Mouse (Mus musculus): ENCODE data around the gene Galnt11. TPM values are rescaled to one million over a fixed set of nuclear protein-coding genes. Genes with fewer than 3 reads are reported as not detected.

The Galnt11 gene
- total RNA-seq, 2 experiments from 2014 or later: 43.4 to 45.0 TPM

- DNase-seq: no peak
These were observed 32.8 kb downstream of the Galnt11 start for GRCm38 (mm10) chr5:25254491-25254890.

- no peak for DNase-seq
These were observed 35.0 kb downstream of the Galnt11 start for GRCm38 (mm10) chr5:25256686-25257085.

- no peak for DNase-seq
These were observed 39.7 kb downstream of the Galnt11 start for GRCm38 (mm10) chr5:25261452-25261851.

GRCm38 (mm10) chr5:25262266-25262665 lies 40.6 kb downstream of the Galnt11 start:
- no peak for DNase-seq

- no peak for DNase-seq
These were observed 46.7 kb downstream of the Galnt11 start for GRCm38 (mm10) chr5:25268258-25268888.

GRCm38 (mm10) chr5:25275629-25276028 lies 53.9 kb downstream of the Galnt11 start:
- no peak for DNase-seq

- no peak for DNase-seq
These were observed 54.7 kb downstream of the Galnt11 start for GRCm38 (mm10) chr5:25276365-25276764.

- no peak for DNase-seq
These were observed 62.3 kb downstream of the Galnt11 start for GRCm38 (mm10) chr5:25283988-25284387.

- DNase-seq: peak; percentile 65 to 72
These were observed 75.1 kb downstream of the Galnt11 start for GRCm38 (mm10) chr5:25296830-25297229.

GRCm38 (mm10) chr5:25310226-25310625 lies 88.5 kb downstream of the Galnt11 start:
- DNase-seq: no peak

GRCm38 (mm10) chr5:25313881-25314280 lies 92.2 kb downstream of the Galnt11 start:
- no peak for DNase-seq

Other genes starting within 250 kb of the Galnt11 start
- 100 to 1,000 TPM; 180 to 182 TPM for gene Prkag2, start 121.3 kb upstream of the Galnt11 start, total RNA-seq (2021)
- gene Galntl5, start 40.4 kb upstream of the Galnt11 start, total RNA-seq (2021): not detected
- not detected for gene E130116L18Rik, start 1.2 kb downstream of the Galnt11 start, total RNA-seq (2021)